Mouse (Mus musculus) ES-Bruce4 (cell line): ENCODE measurements around the gene Cul3.

Experiments used
- CTCF ChIP-seq: IDR thresholded peaks from one replicate; pipeline ENCODE4 v1.8.1; 2011; ENCODE audit warnings: low read depth, low read length
- POLR2A ChIP-seq: IDR thresholded peaks from one replicate; pipeline ENCODE4 v1.8.1; 2011; ENCODE audit warnings: low read length; ENCODE audit not compliant: insufficient read depth

GRCm38 (mm10) chr1:80236951-80237702 lies 103.2 kb downstream of the Cul3 start:
- TF ChIP-seq POLR2A (no peak), CTCF (no peak)
